Mouse (Mus musculus) kidney, embryonic 16.5 days (tissue): ENCODE data around the gene Igfals. TPM values are rescaled to one million over a fixed set of nuclear protein-coding genes. Genes with fewer than 3 reads are reported as not detected.

Experiments used
- polyA plus RNA-seq: library from polyadenylated mRNA; unstranded; fragments of >200 nt; fragmentation: Nextera tagmentation; extraction: Ambion mirVana; gene quantifications from 2 replicates; pipeline ENCODE4 v1.2.1, GENCODE M21; 2015

The Igfals gene
- polyA plus RNA-seq, 1 experiment from 2014 or later = 3.1 TPM

Other genes with a start within 250 kb of the Igfals start
- gene Tsc2, start 233.4 kb upstream of the Igfals start, polyA plus RNA-seq = 72.8 and 77.0 TPM in 2 replicates
- gene Nthl1, start 233.3 kb upstream of the Igfals start, polyA plus RNA-seq = 23.1 TPM in 2 replicates
- gene Slc9a3r2, start 215.7 kb upstream of the Igfals start, polyA plus RNA-seq = 116 and 120 TPM in 2 replicates
- 0.37 TPM in 1 of 2 replicates, not detected in the other for gene Npw, start 207.5 kb upstream of the Igfals start, polyA plus RNA-seq
- gene Zfp598, start 196.3 kb upstream of the Igfals start, polyA plus RNA-seq = 19.7 and 22.7 TPM in 2 replicates
- 2.3 and 2.9 TPM in 2 replicates for gene Syngr3, start 176.0 kb upstream of the Igfals start, polyA plus RNA-seq
- gene Gfer, start 169.8 kb upstream of the Igfals start, polyA plus RNA-seq = 44.4 and 45.3 TPM in 2 replicates
- 1.9 and 2.7 TPM in 2 replicates for gene Noxo1, start 169.8 kb upstream of the Igfals start, polyA plus RNA-seq
- gene Tbl3, start 158.3 kb upstream of the Igfals start, polyA plus RNA-seq = 92.1 and 107 TPM in 2 replicates
- gene Rnf151, start 147.9 kb upstream of the Igfals start, polyA plus RNA-seq = 0.26 TPM in 1 of 2 replicates, not detected in the other
- 1,489 and 1,547 TPM in 2 replicates for gene Rps2, start 147.9 kb upstream of the Igfals start, polyA plus RNA-seq
- 258 and 262 TPM in 2 replicates for gene Ndufb10, start 141.5 kb upstream of the Igfals start, polyA plus RNA-seq
- gene Rpl3l, start 138.2 kb upstream of the Igfals start, polyA plus RNA-seq = 0.15 TPM in 1 of 2 replicates, not detected in the other
- 33.3 and 33.8 TPM in 2 replicates for gene Msrb1, start 129.4 kb upstream of the Igfals start, polyA plus RNA-seq
- gene Hs3st6, start 113.0 kb upstream of the Igfals start, polyA plus RNA-seq = 23.0 and 27.6 TPM in 2 replicates
- gene Meiob, start 61.7 kb upstream of the Igfals start, polyA plus RNA-seq = 0.11 TPM in 1 of 2 replicates, not detected in the other
- gene Hagh, start 25.9 kb upstream of the Igfals start, polyA plus RNA-seq = 63.4 and 75.6 TPM in 2 replicates
- gene Fahd1, start 15.6 kb upstream of the Igfals start, polyA plus RNA-seq = 50.7 and 52.1 TPM in 2 replicates
- 63.3 and 67.1 TPM in 2 replicates for gene Nubp2, start 20.4 kb downstream of the Igfals start, polyA plus RNA-seq
- gene Spsb3, start 20.6 kb downstream of the Igfals start, polyA plus RNA-seq = 46.2 and 50.4 TPM in 2 replicates
- 36.5 and 38.5 TPM in 2 replicates for gene Eme2, start 29.1 kb downstream of the Igfals start, polyA plus RNA-seq
- 102 TPM in 2 replicates for gene Mrps34, start 29.1 kb downstream of the Igfals start, polyA plus RNA-seq
- 78.1 and 86.1 TPM in 2 replicates for gene Nme3, start 30.5 kb downstream of the Igfals start, polyA plus RNA-seq
- 30.1 and 33.6 TPM in 2 replicates for gene Mapk8ip3, start 71.0 kb downstream of the Igfals start, polyA plus RNA-seq
- gene Jpt2, start 94.7 kb downstream of the Igfals start, polyA plus RNA-seq = 197 and 218 TPM in 2 replicates
- gene Cramp1l, start 149.8 kb downstream of the Igfals start, polyA plus RNA-seq = 5.4 and 6.6 TPM in 2 replicates
- gene Ift140, start 150.1 kb downstream of the Igfals start, polyA plus RNA-seq = 24.9 and 25.5 TPM in 2 replicates
- gene Tmem204, start 217.6 kb downstream of the Igfals start, polyA plus RNA-seq = 34.4 and 44.7 TPM in 2 replicates
- 49.5 and 53.4 TPM in 2 replicates for gene Telo2, start 250.0 kb downstream of the Igfals start, polyA plus RNA-seq